ENCODE assay signal across 18 mouse cellular contexts in genomic region chr13:83551259-83551658, GRCm38 (mm10).
"Had no signal": no experiment of that assay in that cellular context is flagged by ENCODE, and none has a peak within 500 bp of the region (broad histone marks: within the 10 kb centered on the region; RNA-seq: fewer than 3 reads in every experiment).

No protein-coding gene starts in this region.

- H3K4me3 ChIP-seq: layer of hippocampus, adult 2 months; lung, embryonic 15.5 days; midbrain, embryonic 12.5 days; midbrain, embryonic 15.5 days; neural tube, embryonic 12.5 days; neural tube, embryonic 15.5 days had no signal

- H3K4me1 ChIP-seq: lung, embryonic 15.5 days; midbrain, embryonic 12.5 days; midbrain, embryonic 15.5 days; neural tube, embryonic 12.5 days; neural tube, embryonic 15.5 days had no signal

- H3K27ac ChIP-seq: kidney, postnatal 0 days; layer of hippocampus, adult 2 months; lung, embryonic 15.5 days; midbrain, embryonic 12.5 days; midbrain, embryonic 15.5 days; neural tube, embryonic 12.5 days; neural tube, embryonic 15.5 days had no signal

- H3K9me3 ChIP-seq: lung, embryonic 15.5 days; midbrain, embryonic 12.5 days; midbrain, embryonic 15.5 days; neural tube, embryonic 12.5 days; neural tube, embryonic 15.5 days had no signal

- ATAC-seq: intestine, postnatal 0 days; midbrain, embryonic 15.5 days had no signal

- H3K27me3 ChIP-seq: lung, embryonic 15.5 days; midbrain, embryonic 12.5 days; midbrain, embryonic 15.5 days; neural tube, embryonic 12.5 days; neural tube, embryonic 15.5 days had no signal

- H3K4me2 ChIP-seq: lung, embryonic 15.5 days; midbrain, embryonic 12.5 days; midbrain, embryonic 15.5 days; neural tube, embryonic 12.5 days; neural tube, embryonic 15.5 days had no signal

- DNase-seq: kidney, adult 2 months; kidney, postnatal 25 days; layer of hippocampus, adult 9-11 months; lung, adult 18-20 months; lung, postnatal 10 days; lung, postnatal 4 days; right cerebral cortex, adult 18-20 months; right cerebral cortex, postnatal 14 days; thymus, adult 18-20 months; thymus, postnatal 36 days had no signal

- H3K9ac ChIP-seq: lung, embryonic 15.5 days; midbrain, embryonic 12.5 days; midbrain, embryonic 15.5 days; neural tube, embryonic 12.5 days; neural tube, embryonic 15.5 days had no signal

- H3K36me3 ChIP-seq: lung, embryonic 15.5 days; midbrain, embryonic 12.5 days; midbrain, embryonic 15.5 days; neural tube, embryonic 12.5 days; neural tube, embryonic 15.5 days had no signal
